Mouse (Mus musculus): ENCODE measurements around the gene Sypl2. TPM values are rescaled to one million over a fixed set of nuclear protein-coding genes. Genes with fewer than 3 reads are reported as not detected.

Gene Sypl2
- total RNA-seq, 2 experiments from 2014 or later, result 1.2 to 1.6 TPM

- DNase-seq (ENCODE audit: low spot score in 2 of 2), result no peak
Measured at GRCm38 (mm10) chr3:108180514-108180913, 45.9 kb downstream of the Sypl2 start.

GRCm38 (mm10) chr3:108178756-108179715 is 47.4 kb downstream of the Sypl2 start:
- no peak for DNase-seq (ENCODE audit: low spot score in 2 of 2)

- peak; percentile 78 for DNase-seq (ENCODE audit: low spot score in 2 of 2)
Measured at GRCm38 (mm10) chr3:108174672-108175531, 51.5 kb downstream of the Sypl2 start.

GRCm38 (mm10) chr3:108169199-108169598 is 57.2 kb downstream of the Sypl2 start:
- no peak for DNase-seq (ENCODE audit: low spot score in 2 of 2)

- DNase-seq (ENCODE audit: low spot score in 2 of 2), result no peak
Measured at GRCm38 (mm10) chr3:108167499-108167898, 58.9 kb downstream of the Sypl2 start.

GRCm38 (mm10) chr3:108166486-108167211 is 59.8 kb downstream of the Sypl2 start:
- peak; percentile 68 to 76 for DNase-seq (ENCODE audit: low spot score in 2 of 2)

GRCm38 (mm10) chr3:108165532-108166315 is 60.7 kb downstream of the Sypl2 start:
- DNase-seq (ENCODE audit: low spot score in 2 of 2), result no peak

- peak; percentile 93 to 94 for DNase-seq (ENCODE audit: low spot score in 2 of 2)
Measured at GRCm38 (mm10) chr3:108164807-108165206, 61.6 kb downstream of the Sypl2 start.

GRCm38 (mm10) chr3:108164091-108164490 is 62.4 kb downstream of the Sypl2 start:
- no peak for DNase-seq (ENCODE audit: low spot score in 2 of 2)

Other genes starting within 250 kb of the Sypl2 start
- gene Gstm2, start 240.2 kb downstream of the Sypl2 start, total RNA-seq (2021), result 1 to 10 TPM; 2.3 to 4.0 TPM
- 100 to 1,000 TPM in 1 of 2 experiments, 10 to 100 TPM in 1; 94.4 to 102 TPM for gene Gstm1, start 208.7 kb downstream of the Sypl2 start, total RNA-seq (2021)
- 10 to 100 TPM; 13.4 TPM for gene Gstm4, start 181.8 kb downstream of the Sypl2 start, total RNA-seq (2021)
- 10 to 100 TPM; 48.4 to 58.8 TPM for gene Ampd2, start 140.0 kb downstream of the Sypl2 start, total RNA-seq (2021)
- not detected for gene Gnat2, start 133.9 kb downstream of the Sypl2 start, total RNA-seq (2021)
- gene Gnai3, start 80.5 kb downstream of the Sypl2 start, total RNA-seq (2021), result 10 to 100 TPM; 54.7 to 59.4 TPM
- gene Gpr61, start 71.8 kb downstream of the Sypl2 start, total RNA-seq (2021), result 10 to 100 TPM; 14.5 to 15.0 TPM
- 10 to 100 TPM; 36.9 to 37.2 TPM for gene Amigo1, start 40.3 kb downstream of the Sypl2 start, total RNA-seq (2021)
- 10 to 100 TPM; 10.6 to 11.2 TPM for gene Cyb561d1, start 25.4 kb downstream of the Sypl2 start, total RNA-seq (2021)
- 10 to 100 TPM; 21.1 to 26.1 TPM for gene Atxn7l2, start 15.7 kb downstream of the Sypl2 start, total RNA-seq (2021)
- gene Psma5, start 30.3 kb upstream of the Sypl2 start, total RNA-seq (2021), result 10 to 100 TPM; 84.5 to 91.8 TPM
- gene Sort1, start 57.4 kb upstream of the Sypl2 start, total RNA-seq (2021), result 100 to 1,000 TPM; 181 to 182 TPM
- under 1 TPM in 1 of 2 experiments, not detected in 1; 0.36 TPM for gene Mybphl, start 138.3 kb upstream of the Sypl2 start, total RNA-seq (2021)
- gene Psrc1, start 157.2 kb upstream of the Sypl2 start, total RNA-seq (2021), result 10 to 100 TPM; 12.5 to 12.8 TPM
- 100 to 1,000 TPM; 177 to 179 TPM for gene Celsr2, start 188.9 kb upstream of the Sypl2 start, total RNA-seq (2021)
- 100 to 1,000 TPM; 215 TPM for gene Sars, start 218.6 kb upstream of the Sypl2 start, total RNA-seq (2021)